Mouse (Mus musculus): ENCODE measurements around the gene Itsn1. TPM values are rescaled to one million over a fixed set of nuclear protein-coding genes. Genes with fewer than 3 reads are reported as not detected.
A peak's percentile ranks its signal among the peaks of the same experiment; 100 is the strongest.

Gene Itsn1
- polyA plus RNA-seq, 1 experiment from 2014 or later = 62.7 TPM

- Histone ChIP-seq H3K9me3 (no peaks in the 10 kb centered on the region), H3K36me3 (peaks cover 81% of the 10 kb centered on the region), H3K27me3 (no peaks in the 10 kb centered on the region), H3K27ac (peak overlapping the region; percentile 22), H3K4me3 (replicated peaks) (no peak overlapping the region), H3K4me1 (replicated peaks) (no peaks in the 10 kb centered on the region), H3K4me2 (replicated peaks) (no peak overlapping the region), H3K9ac (replicated peaks) (no peak overlapping the region)
- WGBS = 96% methylated on average over 28 of the region's 28 CpGs
- no peak for ATAC-seq
These were observed 140.1 kb downstream of the Itsn1 start for GRCm38 (mm10) chr16:91868943-91869911.

GRCm38 (mm10) chr16:91870158-91870582 is 141.1 kb downstream of the Itsn1 start:
- ATAC-seq = no peak
- peaks cover 71% of the 10 kb centered on the region for H3K36me3 ChIP-seq

GRCm38 (mm10) chr16:91871188-91871587 is 142.1 kb downstream of the Itsn1 start:
- H3K4me3 ChIP-seq (replicated peaks) = no peak overlapping the region
- peaks cover 61% of the 10 kb centered on the region for H3K36me3 ChIP-seq
- H3K4me1 ChIP-seq (replicated peaks) = no peaks in the 10 kb centered on the region
- no peak for ATAC-seq
- H3K27ac ChIP-seq = no peak overlapping the region
- H3K27me3 ChIP-seq = no peaks in the 10 kb centered on the region
- no peak overlapping the region for H3K9ac ChIP-seq (replicated peaks)
- 96% methylated on average over 6 of the region's 6 CpGs for WGBS
- H3K9me3 ChIP-seq = no peaks in the 10 kb centered on the region
- H3K4me2 ChIP-seq (replicated peaks) = no peak overlapping the region

More at GRCm38 (mm10) chr16:91870158-91870582, 141.1 kb downstream of the Itsn1 start:
- 97% methylated on average over 6 of the region's 6 CpGs for WGBS
- Histone ChIP-seq H3K4me2 (replicated peaks) (no peak overlapping the region), H3K27ac (no peak overlapping the region), H3K27me3 (no peaks in the 10 kb centered on the region), H3K4me1 (replicated peaks) (no peaks in the 10 kb centered on the region), H3K9ac (replicated peaks) (no peak overlapping the region), H3K4me3 (replicated peaks) (no peak overlapping the region), H3K9me3 (no peaks in the 10 kb centered on the region)

GRCm38 (mm10) chr16:91873695-91874094 is 144.6 kb downstream of the Itsn1 start:
- no peak overlapping the region for H3K4me2 ChIP-seq (replicated peaks)
- no peak overlapping the region for H3K27ac ChIP-seq
- no peaks in the 10 kb centered on the region for H3K9me3 ChIP-seq
- ATAC-seq = no peak
- WGBS = 85% methylated on average over 3 of the region's 3 CpGs
- no peak overlapping the region for H3K9ac ChIP-seq (replicated peaks)
- peaks cover 41% of the 10 kb centered on the region for H3K36me3 ChIP-seq
- H3K4me3 ChIP-seq (replicated peaks) = no peak overlapping the region
- H3K27me3 ChIP-seq = no peaks in the 10 kb centered on the region
- no peaks in the 10 kb centered on the region for H3K4me1 ChIP-seq (replicated peaks)

- H3K4me2 ChIP-seq (replicated peaks) = no peak overlapping the region
- H3K36me3 ChIP-seq = peaks cover 37% of the 10 kb centered on the region
- no peaks in the 10 kb centered on the region for H3K27me3 ChIP-seq
- H3K4me3 ChIP-seq (replicated peaks) = no peak overlapping the region
- no peaks in the 10 kb centered on the region for H3K9me3 ChIP-seq
- H3K9ac ChIP-seq (replicated peaks) = no peak overlapping the region; the same call in 1 of the 2 replicates
- no peaks in the 10 kb centered on the region for H3K4me1 ChIP-seq (replicated peaks)
- H3K27ac ChIP-seq = no peak overlapping the region
- WGBS = 77% methylated on average over 4 of the region's 4 CpGs
- ATAC-seq = no peak
These were observed 146.7 kb downstream of the Itsn1 start for GRCm38 (mm10) chr16:91875567-91876344.

GRCm38 (mm10) chr16:91876457-91876856 is 147.4 kb downstream of the Itsn1 start:
- ATAC-seq = no peak
- no peak overlapping the region for H3K9ac ChIP-seq (replicated peaks)
- H3K36me3 ChIP-seq = peaks cover 37% of the 10 kb centered on the region
- H3K4me3 ChIP-seq (replicated peaks) = no peak overlapping the region
- no peaks in the 10 kb centered on the region for H3K27me3 ChIP-seq
- no peaks in the 10 kb centered on the region for H3K4me1 ChIP-seq (replicated peaks)
- no peak overlapping the region for H3K27ac ChIP-seq
- H3K4me2 ChIP-seq (replicated peaks) = no peak overlapping the region
- WGBS = 94% methylated on average over 4 of the region's 4 CpGs
- no peaks in the 10 kb centered on the region for H3K9me3 ChIP-seq

GRCm38 (mm10) chr16:91879101-91879500 is 150.0 kb downstream of the Itsn1 start:
- WGBS = 92% methylated on average over 2 of the region's 2 CpGs
- no peak overlapping the region for H3K4me2 ChIP-seq (replicated peaks)
- H3K9me3 ChIP-seq = no peaks in the 10 kb centered on the region
- peaks cover 31% of the 10 kb centered on the region for H3K36me3 ChIP-seq
- H3K4me1 ChIP-seq (replicated peaks) = no peaks in the 10 kb centered on the region
- no peak overlapping the region for H3K9ac ChIP-seq (replicated peaks)
- no peaks in the 10 kb centered on the region for H3K27me3 ChIP-seq
- no peak overlapping the region for H3K27ac ChIP-seq
- H3K4me3 ChIP-seq (replicated peaks) = no peak overlapping the region
- ATAC-seq = no peak

- 97% methylated on average over 11 of the region's 11 CpGs for WGBS
- H3K9ac ChIP-seq (replicated peaks) = no peak overlapping the region
- H3K4me1 ChIP-seq (replicated peaks) = peaks cover 10% of the 10 kb centered on the region
- ATAC-seq = no peak
- H3K27me3 ChIP-seq = no peaks in the 10 kb centered on the region
- H3K36me3 ChIP-seq = peaks cover 31% of the 10 kb centered on the region
- no peak overlapping the region for H3K27ac ChIP-seq
- H3K4me2 ChIP-seq (replicated peaks) = no peak overlapping the region
- no peaks in the 10 kb centered on the region for H3K9me3 ChIP-seq
- no peak overlapping the region for H3K4me3 ChIP-seq (replicated peaks)
These were observed 152.0 kb downstream of the Itsn1 start for GRCm38 (mm10) chr16:91880869-91881767.

- 81% methylated on average over 9 of the region's 9 CpGs for WGBS
- ATAC-seq = no peak
- Histone ChIP-seq H3K4me3 (replicated peaks) (no peak overlapping the region), H3K9ac (replicated peaks) (no peak overlapping the region), H3K36me3 (peaks cover 40% of the 10 kb centered on the region), H3K4me2 (replicated peaks) (no peak overlapping the region), H3K9me3 (no peaks in the 10 kb centered on the region), H3K4me1 (replicated peaks) (peaks cover 10% of the 10 kb centered on the region), H3K27me3 (no peaks in the 10 kb centered on the region), H3K27ac (peak overlapping the region; percentile 36; the same call in 1 of the 2 replicates)
These were observed 153.2 kb downstream of the Itsn1 start for GRCm38 (mm10) chr16:91882168-91882859.

GRCm38 (mm10) chr16:91883636-91884035 is 154.6 kb downstream of the Itsn1 start:
- no peak overlapping the region for H3K9ac ChIP-seq (replicated peaks)
- WGBS = 93% methylated on average over 2 of the region's 2 CpGs
- no peak for ATAC-seq
- H3K27ac ChIP-seq = no peak overlapping the region
- peaks cover 52% of the 10 kb centered on the region for H3K36me3 ChIP-seq
- no peaks in the 10 kb centered on the region for H3K9me3 ChIP-seq
- H3K27me3 ChIP-seq = no peaks in the 10 kb centered on the region
- H3K4me3 ChIP-seq (replicated peaks) = no peak overlapping the region
- peaks cover 10% of the 10 kb centered on the region for H3K4me1 ChIP-seq (replicated peaks)
- H3K4me2 ChIP-seq (replicated peaks) = no peak overlapping the region

- Histone ChIP-seq H3K4me3 (replicated peaks) (no peak overlapping the region), H3K9me3 (no peaks in the 10 kb centered on the region), H3K27ac (no peak overlapping the region), H3K4me2 (replicated peaks) (no peak overlapping the region), H3K27me3 (no peaks in the 10 kb centered on the region), H3K9ac (replicated peaks) (no peak overlapping the region), H3K36me3 (peaks cover 57% of the 10 kb centered on the region), H3K4me1 (replicated peaks) (peaks cover 10% of the 10 kb centered on the region)
- 59% methylated on average over 5 of the region's 5 CpGs for WGBS
- 0 out of 2 replicates have a peak, but pooled peaks have one; percentile 22 for ATAC-seq
These were observed 155.1 kb downstream of the Itsn1 start for GRCm38 (mm10) chr16:91884196-91884595.
